ENCODE assay signal across 9 mouse cellular contexts in genomic region chr12:80816380-80817086, GRCm38 (mm10). TPM values are rescaled to one million over a fixed set of nuclear protein-coding genes. Genes with fewer than 3 reads are reported as not detected.
DNase-seq lines count a peak whose midpoint lies in the region; ATAC-seq and TF ChIP-seq lines count a peak whose summit lies in the region.
"Had no signal": no experiment of that assay in that cellular context is flagged by ENCODE, and none has a peak within 500 bp of the region (broad histone marks: within the 10 kb centered on the region; RNA-seq: fewer than 3 reads in every experiment).

No protein-coding gene starts in this region.

- DNase-seq in heart, adult 2 months, result no peak
- no peak for DNase-seq in heart, adult 11 months
- DNase-seq in CD4-positive, CD25-positive, alpha-beta regulatory T cell, adult 2 months (ENCODE audit: low read depth, low spot score), result peak; percentile 41
- DNase-seq in gastrocnemius, adult 18-20 months (ENCODE audit: low spot score), result no peak
- DNase-seq in lung, adult 18-20 months, result no peak

- no peak for TF ChIP-seq CTCF in heart, adult 2 months (IDR thresholded peaks at IDR 0.05)

- peak overlapping the region; percentile 72 for H3K27ac ChIP-seq in heart, adult 2 months
- peak overlapping the region; percentile 56 for H3K27ac ChIP-seq in liver, embryonic 15.5 days (replicated peaks)
- peak overlapping the region; percentile 48; the same call in 1 of the 2 replicates for H3K27ac ChIP-seq in stomach, embryonic 14.5 days (ENCODE audit: low read length)

- peaks cover 12% of the 10 kb centered on the region for H3K79me2 ChIP-seq in heart, adult 2 months (replicated peaks; ENCODE audit: control insufficient read depth, insufficient read depth, low read length)

- H3K36me3 ChIP-seq in heart, adult 2 months (ENCODE audit: control insufficient read depth, insufficient read depth, low read length), result peaks cover 79% of the 10 kb centered on the region
- H3K36me3 ChIP-seq in liver, embryonic 15.5 days (replicated peaks), result no peaks in the 10 kb centered on the region; the same call in 1 of the 2 replicates
- H3K36me3 ChIP-seq in stomach, embryonic 14.5 days (ENCODE audit: control insufficient read depth, insufficient read depth, low read length), result no peaks in the 10 kb centered on the region

- intact Hi-C loops in heart, adult 2 months (cut with DNase I), result no loop called here

- ATAC-seq in common myeloid progenitor, adult 5-6 weeks (replicated peaks; ENCODE audit: low read depth, poor library complexity, severe bottlenecking), result peak; percentile 22; the same call in 1 of the 2 replicates
- no peak for ATAC-seq in liver, embryonic 15.5 days (ENCODE audit: insufficient read depth)
- ATAC-seq in stomach, embryonic 14.5 days (ENCODE audit: insufficient number of reproducible peaks, insufficient read depth, low FRiP score, low read depth), result no peak

- TF ChIP-seq EP300 in heart, adult 2 months (IDR thresholded peaks at IDR 0.05; ENCODE audit: insufficient read depth, low read depth, low read length), result no peak

- no peak for TF ChIP-seq POLR2A in heart, adult 2 months (IDR thresholded peaks at IDR 0.05; ENCODE audit: insufficient read depth, low read depth, low read length)

- H3K27me3 ChIP-seq in heart, adult 2 months (ENCODE audit: control insufficient read depth, insufficient read depth, low read length), result no peaks in the 10 kb centered on the region
- H3K27me3 ChIP-seq in liver, embryonic 15.5 days, result no peaks in the 10 kb centered on the region
- no peaks in the 10 kb centered on the region for H3K27me3 ChIP-seq in stomach, embryonic 14.5 days (ENCODE audit: control insufficient read depth, insufficient read depth, low read length)

- H3K4me1 ChIP-seq in heart, adult 2 months (ENCODE audit: control insufficient read depth, insufficient read depth, low read length), result peaks cover 39% of the 10 kb centered on the region
- H3K4me1 ChIP-seq in liver, embryonic 15.5 days (replicated peaks), result peaks cover 96% of the 10 kb centered on the region
- H3K4me1 ChIP-seq in stomach, embryonic 14.5 days (ENCODE audit: control insufficient read depth, insufficient read depth, low read length), result peaks cover 33% of the 10 kb centered on the region

- no peak overlapping the region for H3K4me3 ChIP-seq in heart, adult 2 months
- no peak overlapping the region for H3K4me3 ChIP-seq in liver, embryonic 15.5 days (replicated peaks)
- no peak overlapping the region for H3K4me3 ChIP-seq in stomach, embryonic 14.5 days (ENCODE audit: low read depth, low read length)

- 26% methylated on average over 1 of the region's 1 CpGs for WGBS in heart, adult 2 months
- WGBS in liver, embryonic 15.5 days (ENCODE audit: insufficient replicate concordance), result 65% methylated on average over 1 of the region's 1 CpGs
- WGBS in stomach, embryonic 14.5 days, result 63% methylated on average over 1 of the region's 1 CpGs

- H3K9me3 ChIP-seq in liver, embryonic 15.5 days (replicated peaks), result no peaks in the 10 kb centered on the region
- H3K9me3 ChIP-seq in stomach, embryonic 14.5 days (ENCODE audit: control insufficient read depth, low read depth, low read length), result no peaks in the 10 kb centered on the region
- H3K9me3 ChIP-seq: G1E had no signal

- peak overlapping the region; percentile 46 for H3K9ac ChIP-seq in heart, adult 2 months (ENCODE audit: low read depth, low read length)
- no peak overlapping the region; the same call in 1 of the 2 replicates for H3K9ac ChIP-seq in liver, embryonic 15.5 days
- no peak overlapping the region for H3K9ac ChIP-seq in stomach, embryonic 14.5 days (replicated peaks; ENCODE audit: low read depth, low read length)

- no peak overlapping the region for H3K4me2 ChIP-seq in liver, embryonic 15.5 days
- no peak overlapping the region for H3K4me2 ChIP-seq in stomach, embryonic 14.5 days (replicated peaks; ENCODE audit: low read depth, low read length)

RNA-seq across cellular contexts. Expression of gene Susd6, which starts 26.2 kb away (rescaled TPM):
- 10 to 100 TPM; 67.4 to 78.6 TPM for total RNA-seq in heart, adult 2 months (2021)
- 50.1 and 75.8 TPM in 2 replicates for polyA plus RNA-seq in heart, adult 2 months (2012; rRNA removed)
- total RNA-seq in common myeloid progenitor, adult 5-6 weeks (2017), result 18.4 and 22.4 TPM in 2 replicates
- polyA plus RNA-seq in liver, embryonic 15.5 days (2015; fragmentation: Nextera tagmentation; extraction: Ambion mirVana), result 13.7 and 15.8 TPM in 2 replicates
- 20.8 and 22.6 TPM in 2 replicates for polyA plus RNA-seq in stomach, embryonic 14.5 days (2014; fragmentation: Nextera tagmentation; extraction: Ambion mirVana)
- total RNA-seq in gastrocnemius, adult 18-20 months (2021), result 10 to 100 TPM; 39.3 to 43.9 TPM

RNA-seq across cellular contexts. Expression of gene Ccdc177, which starts 56.0 kb away (rescaled TPM):
- under 1 TPM in 1 of 2 experiments, not detected in 1; 0.05 TPM for total RNA-seq in heart, adult 2 months (2021)
- not detected in 2 replicates for polyA plus RNA-seq in heart, adult 2 months (2012; rRNA removed)
- total RNA-seq in common myeloid progenitor, adult 5-6 weeks (2017), result 0.14 and 0.29 TPM in 2 replicates
- not detected in 2 replicates for polyA plus RNA-seq in liver, embryonic 15.5 days (2015; fragmentation: Nextera tagmentation; extraction: Ambion mirVana)
- 0.25 and 0.26 TPM in 2 replicates for polyA plus RNA-seq in stomach, embryonic 14.5 days (2014; fragmentation: Nextera tagmentation; extraction: Ambion mirVana)
- not detected for total RNA-seq in gastrocnemius, adult 18-20 months (2021)
- polyA plus RNA-seq: G1E had no signal
